Mouse (Mus musculus): ENCODE measurements at regions not wholly inside any gene's neighbourhood (a gene's known extent, or its start where the extent isn't known, plus 50 kb on each side); places are given as distances from the start of the nearest gene placed in this dataset.

DNA sequence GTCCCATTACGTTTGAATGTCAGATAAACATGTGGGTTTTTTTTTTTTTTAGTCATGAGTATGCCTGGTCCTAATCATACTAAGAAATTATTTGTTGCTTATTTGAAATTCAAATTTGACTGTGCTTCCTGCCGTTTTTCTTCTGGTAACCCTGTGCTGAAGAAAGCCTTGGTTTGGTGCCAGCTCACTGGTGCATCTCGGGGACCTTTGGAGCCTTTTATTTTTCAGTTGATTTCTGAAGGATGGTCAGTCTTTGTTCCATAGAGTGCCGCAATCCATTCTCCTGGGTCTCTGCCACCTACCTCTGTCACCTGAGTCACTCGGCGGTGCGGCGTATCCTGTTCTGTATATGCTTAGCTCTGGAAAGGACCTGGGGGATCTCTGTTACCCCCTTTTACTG lies 158.9 kb upstream of the Id4 start:
- 74% methylated on average over 8 of the region's 8 CpGs for WGBS
- TF ChIP-seq CTCF (IDR thresholded peaks at IDR 0.05; ENCODE audit: extremely low read depth, insufficient read length, insufficient replicate concordance, low read depth, low read length), result no peak
- TF ChIP-seq POLR2A (IDR thresholded peaks at IDR 0.05; ENCODE audit: low read depth, low read length), result no peak
- no peak overlapping the region for H3K27ac ChIP-seq (ENCODE audit: insufficient read depth, low read depth, low read length)
- H3K27me3 ChIP-seq (ENCODE audit: control insufficient read depth, insufficient read depth, low read length), result no peaks in the 10 kb centered on the region
- no peaks in the 10 kb centered on the region for H3K4me1 ChIP-seq (ENCODE audit: control insufficient read depth, insufficient read depth, insufficient read length, low read length)
- no peak overlapping the region for H3K4me3 ChIP-seq (ENCODE audit: low read depth, low read length)
- H3K36me3 ChIP-seq (ENCODE audit: control insufficient read depth, insufficient read depth, low read length), result no peaks in the 10 kb centered on the region

DNA sequence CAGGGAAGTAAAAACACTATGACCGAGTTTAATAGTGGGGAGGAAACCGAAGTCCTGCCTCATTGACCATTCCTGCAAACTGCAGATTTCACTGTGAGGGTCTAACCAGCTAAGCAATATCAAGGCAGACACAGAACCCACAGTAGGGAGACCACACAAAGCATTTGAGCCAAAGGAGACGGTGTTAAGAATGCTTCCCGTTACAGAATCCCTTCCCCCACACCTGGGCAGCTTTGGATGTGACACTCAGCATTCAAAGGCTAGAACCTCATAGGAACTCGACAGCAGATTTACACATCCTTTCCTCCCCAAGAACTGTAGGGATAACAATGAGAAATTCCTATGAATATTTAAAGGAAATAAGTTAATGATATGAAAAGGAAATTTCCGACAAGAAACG lies 158.5 kb upstream of the Id4 start:
- Histone ChIP-seq H3K27me3 (ENCODE audit: control insufficient read depth, insufficient read depth, low read length) (no peaks in the 10 kb centered on the region), H3K4me3 (ENCODE audit: low read depth, low read length) (no peak overlapping the region), H3K27ac (ENCODE audit: insufficient read depth, low read depth, low read length) (no peak overlapping the region), H3K36me3 (ENCODE audit: control insufficient read depth, insufficient read depth, low read length) (no peaks in the 10 kb centered on the region), H3K4me1 (ENCODE audit: control insufficient read depth, insufficient read depth, insufficient read length, low read length) (no peaks in the 10 kb centered on the region)
- 62% methylated on average over 7 of the region's 7 CpGs for WGBS
- TF ChIP-seq POLR2A (IDR thresholded peaks at IDR 0.05; ENCODE audit: low read depth, low read length) (no peak), CTCF (IDR thresholded peaks at IDR 0.05; ENCODE audit: extremely low read depth, insufficient read length, insufficient replicate concordance, low read depth, low read length) (no peak)

GRCm38 (mm10) chr13:48104766-48105165 lies 156.3 kb upstream of the Id4 start:
- H3K4me3 ChIP-seq (ENCODE audit: low read depth, low read length), result no peak overlapping the region
- no peaks in the 10 kb centered on the region for H3K27me3 ChIP-seq (ENCODE audit: control insufficient read depth, insufficient read depth, low read length)
- WGBS, result 68% methylated on average over 6 of the region's 6 CpGs
- TF ChIP-seq CTCF (IDR thresholded peaks at IDR 0.05; ENCODE audit: extremely low read depth, insufficient read length, insufficient replicate concordance, low read depth, low read length), result no peak
- TF ChIP-seq POLR2A (IDR thresholded peaks at IDR 0.05; ENCODE audit: low read depth, low read length), result no peak
- H3K27ac ChIP-seq (ENCODE audit: insufficient read depth, low read depth, low read length), result no peak overlapping the region
- no peaks in the 10 kb centered on the region for H3K4me1 ChIP-seq (ENCODE audit: control insufficient read depth, insufficient read depth, insufficient read length, low read length)
- no peaks in the 10 kb centered on the region for H3K36me3 ChIP-seq (ENCODE audit: control insufficient read depth, insufficient read depth, low read length)

- H3K36me3 ChIP-seq (ENCODE audit: control insufficient read depth, insufficient read depth, low read length), result no peaks in the 10 kb centered on the region
- H3K27me3 ChIP-seq (ENCODE audit: control insufficient read depth, insufficient read depth, low read length), result no peaks in the 10 kb centered on the region
- no peaks in the 10 kb centered on the region for H3K4me1 ChIP-seq (ENCODE audit: control insufficient read depth, insufficient read depth, insufficient read length, low read length)
- no peak overlapping the region for H3K4me3 ChIP-seq (ENCODE audit: low read depth, low read length)
- TF ChIP-seq POLR2A (IDR thresholded peaks at IDR 0.05; ENCODE audit: low read depth, low read length) (no peak), CTCF (IDR thresholded peaks at IDR 0.05; ENCODE audit: extremely low read depth, insufficient read length, insufficient replicate concordance, low read depth, low read length) (no peak)
- H3K27ac ChIP-seq (ENCODE audit: insufficient read depth, low read depth, low read length), result no peak overlapping the region
- WGBS, result 74% methylated on average over 5 of the region's 5 CpGs
Observed at GRCm38 (mm10) chr13:48106946-48107345, 154.1 kb upstream of the Id4 start.

- Histone ChIP-seq H3K27ac (ENCODE audit: insufficient read depth, low read depth, low read length) (no peak overlapping the region), H3K4me1 (ENCODE audit: control insufficient read depth, insufficient read depth, insufficient read length, low read length) (no peaks in the 10 kb centered on the region), H3K27me3 (ENCODE audit: control insufficient read depth, insufficient read depth, low read length) (no peaks in the 10 kb centered on the region), H3K36me3 (ENCODE audit: control insufficient read depth, insufficient read depth, low read length) (no peaks in the 10 kb centered on the region), H3K4me3 (ENCODE audit: low read depth, low read length) (no peak overlapping the region)
- no peak for TF ChIP-seq POLR2A (IDR thresholded peaks at IDR 0.05; ENCODE audit: low read depth, low read length)
- TF ChIP-seq CTCF (IDR thresholded peaks at IDR 0.05; ENCODE audit: extremely low read depth, insufficient read length, insufficient replicate concordance, low read depth, low read length), result no peak
- 39% methylated on average over 7 of the region's 7 CpGs for WGBS
Observed at GRCm38 (mm10) chr13:48115890-48116289, 145.1 kb upstream of the Id4 start.

DNA sequence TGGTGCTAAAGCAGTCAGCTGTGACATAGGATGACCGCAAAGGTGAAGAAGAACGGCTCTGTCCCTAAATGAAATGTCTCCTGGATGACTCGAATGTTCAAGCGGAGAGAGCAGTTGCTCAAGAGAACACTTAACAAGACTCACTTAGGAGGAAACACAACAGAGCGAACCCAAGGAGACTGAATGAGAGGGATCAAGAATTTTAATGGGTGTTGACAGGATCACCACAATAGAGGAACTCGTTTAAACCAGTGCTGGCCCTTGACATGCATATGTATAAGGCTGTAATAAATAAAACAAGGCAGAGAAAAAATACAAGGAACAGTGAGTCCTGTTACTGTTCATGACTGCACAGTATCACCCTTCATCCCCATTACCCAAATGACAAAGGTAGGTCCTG lies 134.4 kb upstream of the Id4 start:
- TF ChIP-seq POLR2A (IDR thresholded peaks at IDR 0.05; ENCODE audit: low read depth, low read length) (no peak), CTCF (IDR thresholded peaks at IDR 0.05; ENCODE audit: extremely low read depth, insufficient read length, insufficient replicate concordance, low read depth, low read length) (no peak)
- Histone ChIP-seq H3K27me3 (ENCODE audit: control insufficient read depth, insufficient read depth, low read length) (no peaks in the 10 kb centered on the region), H3K4me3 (ENCODE audit: low read depth, low read length) (no peak overlapping the region), H3K4me1 (ENCODE audit: control insufficient read depth, insufficient read depth, insufficient read length, low read length) (no peaks in the 10 kb centered on the region), H3K27ac (ENCODE audit: insufficient read depth, low read depth, low read length) (no peak overlapping the region), H3K36me3 (ENCODE audit: control insufficient read depth, insufficient read depth, low read length) (no peaks in the 10 kb centered on the region)
- 73% methylated on average over 6 of the region's 6 CpGs for WGBS

DNA sequence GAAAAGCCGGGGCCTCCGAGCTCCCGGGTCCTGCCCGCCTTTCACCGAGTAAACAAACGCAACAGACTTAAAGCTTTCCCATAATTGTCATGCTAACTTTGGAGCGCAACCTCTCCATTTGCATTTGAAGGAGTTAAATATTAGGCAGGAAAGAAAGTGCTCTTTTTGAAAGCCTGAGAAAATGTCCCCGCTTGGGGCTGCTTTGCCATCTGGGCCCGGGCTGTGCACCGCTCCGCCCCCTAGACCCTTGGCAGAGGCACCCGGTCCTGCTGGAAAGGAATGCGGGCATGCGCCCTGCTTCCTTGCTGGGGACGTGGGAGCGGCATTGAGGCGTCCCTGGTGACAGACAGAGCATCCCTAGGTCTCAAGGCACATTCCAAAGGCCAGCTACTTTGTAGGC lies 130.3 kb upstream of the Id4 start:
- Histone ChIP-seq H3K4me1 (ENCODE audit: control insufficient read depth, insufficient read depth, insufficient read length, low read length) (no peaks in the 10 kb centered on the region), H3K4me3 (ENCODE audit: low read depth, low read length) (no peak overlapping the region), H3K27me3 (ENCODE audit: control insufficient read depth, insufficient read depth, low read length) (no peaks in the 10 kb centered on the region), H3K27ac (ENCODE audit: insufficient read depth, low read depth, low read length) (no peak overlapping the region), H3K36me3 (ENCODE audit: control insufficient read depth, insufficient read depth, low read length) (no peaks in the 10 kb centered on the region)
- no peak for TF ChIP-seq POLR2A (IDR thresholded peaks at IDR 0.05; ENCODE audit: low read depth, low read length)
- TF ChIP-seq CTCF (IDR thresholded peaks at IDR 0.05; ENCODE audit: extremely low read depth, insufficient read length, insufficient replicate concordance, low read depth, low read length), result no peak
- 7% methylated on average over 17 of the region's 17 CpGs for WGBS

DNA sequence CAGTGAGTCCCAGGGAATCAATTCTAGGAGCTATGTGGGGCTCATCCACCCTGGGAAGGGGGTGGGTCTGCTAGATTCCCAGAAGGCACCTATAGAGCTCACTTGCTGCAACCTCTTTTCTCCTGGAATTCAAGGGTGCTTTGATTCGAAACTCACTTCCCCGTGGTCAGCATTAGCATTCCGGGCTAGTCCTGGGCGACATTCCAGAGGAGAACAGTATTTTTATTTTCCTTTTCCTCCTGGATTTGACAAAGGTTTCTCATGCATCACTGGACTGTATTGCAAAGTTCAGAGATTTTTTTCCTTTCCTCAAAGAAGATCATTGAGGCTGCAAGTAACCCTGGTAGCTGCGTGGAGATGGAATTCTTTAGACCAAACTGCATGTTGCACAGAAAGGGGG lies 129.3 kb upstream of the Id4 start:
- no peak for TF ChIP-seq POLR2A (IDR thresholded peaks at IDR 0.05; ENCODE audit: low read depth, low read length)
- TF ChIP-seq CTCF (IDR thresholded peaks at IDR 0.05; ENCODE audit: extremely low read depth, insufficient read length, insufficient replicate concordance, low read depth, low read length), result no peak
- WGBS, result 58% methylated on average over 5 of the region's 5 CpGs
- no peak overlapping the region for H3K4me3 ChIP-seq (ENCODE audit: low read depth, low read length)
- H3K36me3 ChIP-seq (ENCODE audit: control insufficient read depth, insufficient read depth, low read length), result no peaks in the 10 kb centered on the region
- no peaks in the 10 kb centered on the region for H3K27me3 ChIP-seq (ENCODE audit: control insufficient read depth, insufficient read depth, low read length)
- H3K27ac ChIP-seq (ENCODE audit: insufficient read depth, low read depth, low read length), result no peak overlapping the region
- H3K4me1 ChIP-seq (ENCODE audit: control insufficient read depth, insufficient read depth, insufficient read length, low read length), result no peaks in the 10 kb centered on the region

Data from small intestine, adult 2 months (tissue).